Mouse (Mus musculus): ENCODE data around the gene Ern1. TPM values are rescaled to one million over a fixed set of nuclear protein-coding genes. Genes with fewer than 3 reads are reported as not detected.

The Ern1 gene
- polyA plus RNA-seq, 3 experiments from 2014 or later, result 1.4 to 1.8 (median 1.6) TPM

Other genes with a start within 250 kb of the Ern1 start
- gene Ftsj3, start 231.8 kb downstream of the Ern1 start, polyA plus RNA-seq (2017; shearing (Covaris generic)), result 10 to 100 TPM; 31.7 to 66.8 (median 55.9) TPM
- gene Psmc5, start 231.7 kb downstream of the Ern1 start, polyA plus RNA-seq (2017; shearing (Covaris generic)), result 100 to 1,000 TPM; 145 to 157 (median 154) TPM
- gene Smarcd2, start 214.9 kb downstream of the Ern1 start, polyA plus RNA-seq (2017; shearing (Covaris generic)), result 10 to 100 TPM; 16.2 to 24.9 (median 23.1) TPM
- gene Tcam1, start 211.2 kb downstream of the Ern1 start, polyA plus RNA-seq (2017; shearing (Covaris generic)), result under 1 TPM in 2 of 3 experiments, not detected in 1; 0.09 to 0.14 TPM
- not detected for gene Gh, start 186.0 kb downstream of the Ern1 start, polyA plus RNA-seq (2017; shearing (Covaris generic))
- 10 to 100 TPM; 29.4 to 76.0 (median 49.1) TPM for gene Cd79b, start 173.1 kb downstream of the Ern1 start, polyA plus RNA-seq (2017; shearing (Covaris generic))
- gene Scn4a, start 134.6 kb downstream of the Ern1 start, polyA plus RNA-seq (2017; shearing (Covaris generic)), result under 1 TPM in 1 of 3 experiments, not detected in 2; 0.08 TPM
- 1 to 10 TPM in 2 of 3 experiments, under 1 TPM in 1; 0.87 to 2.5 (median 2.3) TPM for gene Prr29, start 122.4 kb downstream of the Ern1 start, polyA plus RNA-seq (2017; shearing (Covaris generic))
- gene Icam2, start 99.8 kb downstream of the Ern1 start, polyA plus RNA-seq (2017; shearing (Covaris generic)), result 100 to 1,000 TPM in 2 of 3 experiments, 10 to 100 TPM in 1; 91.8 to 131 (median 125) TPM
- gene Tex2, start 125.6 kb upstream of the Ern1 start, polyA plus RNA-seq (2017; shearing (Covaris generic)), result 10 to 100 TPM; 19.4 to 24.0 (median 23.4) TPM